Mouse (Mus musculus): ENCODE measurements at regions not wholly inside any gene's neighbourhood (a gene's known extent, or its start where the extent isn't known, plus 50 kb on each side); places are given as distances from the start of the nearest gene placed in this dataset.

DNA sequence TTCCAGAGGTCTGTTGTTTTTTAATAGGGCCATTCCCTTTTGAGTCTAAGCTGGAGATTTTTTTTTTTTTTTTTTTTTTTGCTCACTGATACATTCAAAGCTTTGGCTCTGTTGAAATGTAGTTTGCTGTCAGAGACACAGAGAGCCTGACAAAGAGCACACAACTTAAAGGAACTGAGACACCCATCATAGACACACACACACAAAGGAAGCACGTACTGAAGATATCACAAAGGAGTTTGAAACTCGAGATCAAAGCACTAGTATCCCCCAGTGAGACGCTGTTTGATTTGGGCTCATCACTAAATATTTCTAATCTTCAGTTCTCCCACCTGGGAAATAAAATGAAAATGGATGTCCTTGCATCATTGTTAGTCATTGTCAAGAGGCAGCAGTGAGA, 210.0 kb downstream of the Npr3 start:
- Histone ChIP-seq H3K4me3 (no peak overlapping the region), H3K4me2 (no peak overlapping the region), H3K4me1 (no peaks in the 10 kb centered on the region), H3K27me3 (replicated peaks) (no peaks in the 10 kb centered on the region), H3K9ac (no peak overlapping the region), H3K36me3 (no peaks in the 10 kb centered on the region), H3K27ac (no peak overlapping the region), H3K9me3 (replicated peaks) (no peaks in the 10 kb centered on the region)
- ATAC-seq: no peak
- WGBS (ENCODE audit: insufficient replicate concordance): 48% methylated on average over 3 of the region's 3 CpGs

DNA sequence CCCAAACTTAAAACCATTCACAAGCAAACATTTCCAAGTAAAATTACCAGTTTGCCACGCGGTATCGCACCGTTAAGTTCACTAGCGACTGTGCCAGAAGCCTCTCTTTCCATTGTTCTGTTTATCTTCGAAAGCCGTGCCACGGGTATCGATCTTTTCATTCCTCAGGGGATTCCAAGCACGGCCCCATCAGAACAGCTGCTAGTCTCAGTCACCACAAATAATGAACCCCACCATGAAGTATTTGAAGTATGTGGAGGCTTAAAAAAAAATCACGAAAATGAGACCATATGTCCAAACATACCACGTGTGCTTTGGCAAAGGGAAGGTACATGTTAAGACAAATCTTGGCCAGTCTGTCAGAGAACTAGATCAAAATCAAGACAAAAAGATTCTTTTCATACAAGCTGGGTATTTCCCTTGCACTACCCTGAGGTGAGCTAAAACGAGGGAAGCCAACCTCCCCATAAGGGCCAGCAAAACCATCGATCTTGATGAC, 213.3 kb downstream of the Npr3 start:
- no peak for ATAC-seq

DNA sequence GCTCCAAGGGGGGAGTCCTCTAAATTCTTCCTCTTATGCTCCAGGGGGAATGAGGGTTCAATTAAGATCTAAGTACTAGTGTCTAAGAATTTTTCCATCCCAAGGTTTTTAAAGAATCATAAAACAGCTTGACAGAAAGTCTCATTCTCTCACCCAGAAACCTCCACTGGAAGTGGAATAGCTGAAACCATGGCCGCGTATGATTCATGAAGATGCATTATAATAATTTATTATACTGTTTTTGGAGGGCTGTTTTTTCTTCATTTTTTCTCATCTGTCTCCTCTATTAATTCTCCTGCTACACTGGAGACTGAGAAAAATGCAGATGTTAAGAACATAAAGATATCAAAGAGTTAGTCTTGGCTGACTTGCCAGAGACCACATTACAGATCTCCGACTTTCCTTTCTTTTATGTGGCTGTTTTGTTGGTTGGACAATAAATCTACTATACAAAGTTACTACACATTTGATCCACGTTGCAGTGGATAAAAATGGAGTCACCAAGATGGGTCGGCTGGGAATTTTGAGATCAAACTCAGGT, 242.2 kb downstream of the Npr3 start:
- Histone ChIP-seq H3K4me2 (no peak overlapping the region), H3K27ac (no peak overlapping the region), H3K9ac (no peak overlapping the region), H3K4me3 (no peak overlapping the region), H3K4me1 (no peaks in the 10 kb centered on the region), H3K36me3 (no peaks in the 10 kb centered on the region), H3K27me3 (replicated peaks) (no peaks in the 10 kb centered on the region), H3K9me3 (replicated peaks) (no peaks in the 10 kb centered on the region)
- ATAC-seq: no peak
- WGBS (ENCODE audit: insufficient replicate concordance): 62% methylated on average over 5 of the region's 5 CpGs

More for the DNA sequence above, 213.3 kb downstream of the Npr3 start:
- no peaks in the 10 kb centered on the region for H3K36me3 ChIP-seq
- H3K4me3 ChIP-seq: no peak overlapping the region
- no peak overlapping the region for H3K4me2 ChIP-seq
- no peak overlapping the region for H3K27ac ChIP-seq
- 74% methylated on average over 14 of the region's 14 CpGs for WGBS (ENCODE audit: insufficient replicate concordance)
- no peaks in the 10 kb centered on the region for H3K9me3 ChIP-seq (replicated peaks)
- no peaks in the 10 kb centered on the region for H3K27me3 ChIP-seq (replicated peaks)
- H3K9ac ChIP-seq: no peak overlapping the region
- H3K4me1 ChIP-seq: no peaks in the 10 kb centered on the region

GRCm38 (mm10) chr15:11655168-11655567, 251.9 kb downstream of the Npr3 start:
- ATAC-seq: no peak
- H3K4me3 ChIP-seq: no peak overlapping the region
- H3K27me3 ChIP-seq (replicated peaks): no peaks in the 10 kb centered on the region

GRCm38 (mm10) chr15:11646241-11646640, 246.8 kb upstream of the Tars start:
- H3K9ac ChIP-seq: no peak overlapping the region
- H3K36me3 ChIP-seq: no peaks in the 10 kb centered on the region
- no peak overlapping the region for H3K27ac ChIP-seq
- H3K9me3 ChIP-seq (replicated peaks): no peaks in the 10 kb centered on the region
- no peak for ATAC-seq
- no peak overlapping the region for H3K4me3 ChIP-seq
- H3K4me1 ChIP-seq: no peaks in the 10 kb centered on the region
- WGBS (ENCODE audit: insufficient replicate concordance): 66% methylated on average over 6 of the region's 6 CpGs
- H3K4me2 ChIP-seq: no peak overlapping the region
- no peaks in the 10 kb centered on the region for H3K27me3 ChIP-seq (replicated peaks)

More at GRCm38 (mm10) chr15:11655168-11655567, 251.9 kb downstream of the Npr3 start:
- Histone ChIP-seq H3K36me3 (no peaks in the 10 kb centered on the region), H3K9me3 (replicated peaks) (no peaks in the 10 kb centered on the region), H3K4me2 (no peak overlapping the region), H3K27ac (no peak overlapping the region), H3K9ac (no peak overlapping the region), H3K4me1 (no peaks in the 10 kb centered on the region)
- 64% methylated on average over 3 of the region's 3 CpGs for WGBS (ENCODE audit: insufficient replicate concordance)

- H3K4me3 ChIP-seq: no peak overlapping the region
- H3K4me1 ChIP-seq: no peaks in the 10 kb centered on the region
- H3K27ac ChIP-seq: no peak overlapping the region
- no peak overlapping the region for H3K9ac ChIP-seq
- no peaks in the 10 kb centered on the region for H3K9me3 ChIP-seq (replicated peaks)
- no peak overlapping the region for H3K4me2 ChIP-seq
- 60% methylated on average over 7 of the region's 7 CpGs for WGBS (ENCODE audit: insufficient replicate concordance)
- no peak for ATAC-seq
- no peaks in the 10 kb centered on the region for H3K27me3 ChIP-seq (replicated peaks)
- no peaks in the 10 kb centered on the region for H3K36me3 ChIP-seq
These were observed 245.3 kb upstream of the Tars start for GRCm38 (mm10) chr15:11644779-11645178.

- no peak overlapping the region for H3K27ac ChIP-seq
- no peak overlapping the region for H3K9ac ChIP-seq
- no peak overlapping the region for H3K4me2 ChIP-seq
- no peak for ATAC-seq
- no peaks in the 10 kb centered on the region for H3K36me3 ChIP-seq
- no peaks in the 10 kb centered on the region for H3K4me1 ChIP-seq
- no peak overlapping the region for H3K4me3 ChIP-seq
- no peaks in the 10 kb centered on the region for H3K9me3 ChIP-seq (replicated peaks)
- WGBS (ENCODE audit: insufficient replicate concordance): 56% methylated on average over 2 of the region's 2 CpGs
- H3K27me3 ChIP-seq (replicated peaks): no peaks in the 10 kb centered on the region
These were observed 231.2 kb upstream of the Tars start for GRCm38 (mm10) chr15:11630654-11631053.

DNA sequence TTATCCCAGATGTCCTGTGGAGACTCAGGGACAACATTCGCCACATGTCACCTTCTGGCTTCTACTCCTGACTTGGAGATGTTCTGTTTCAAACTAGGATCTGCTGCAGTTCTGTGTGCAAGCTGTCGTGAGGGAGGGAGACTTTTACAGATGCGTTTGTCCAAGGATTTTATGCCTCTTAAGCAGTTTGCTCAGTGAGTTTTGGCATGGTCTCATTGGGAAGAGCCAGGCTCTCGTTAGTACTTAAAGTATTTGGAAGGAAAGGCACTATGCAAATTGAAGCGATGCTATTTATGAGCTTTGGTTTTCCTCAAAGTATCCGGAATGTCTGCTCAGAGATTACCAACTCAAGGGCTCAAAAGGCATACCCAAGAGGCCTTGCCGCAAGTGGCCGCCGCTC, 227.0 kb upstream of the Tars start:
- Histone ChIP-seq H3K4me3 (no peak overlapping the region), H3K36me3 (no peaks in the 10 kb centered on the region), H3K4me2 (no peak overlapping the region), H3K9me3 (replicated peaks) (no peaks in the 10 kb centered on the region), H3K27ac (no peak overlapping the region), H3K9ac (no peak overlapping the region), H3K27me3 (replicated peaks) (no peaks in the 10 kb centered on the region), H3K4me1 (no peaks in the 10 kb centered on the region)
- WGBS (ENCODE audit: insufficient replicate concordance): 69% methylated on average over 9 of the region's 9 CpGs
- no peak for ATAC-seq

- 39% methylated on average over 3 of the region's 3 CpGs for WGBS (ENCODE audit: insufficient replicate concordance)
- no peak overlapping the region for H3K9ac ChIP-seq
- no peak overlapping the region for H3K4me3 ChIP-seq
- H3K9me3 ChIP-seq (replicated peaks): no peaks in the 10 kb centered on the region
- no peaks in the 10 kb centered on the region for H3K27me3 ChIP-seq (replicated peaks)
- no peak for ATAC-seq
- no peaks in the 10 kb centered on the region for H3K36me3 ChIP-seq
- H3K4me2 ChIP-seq: no peak overlapping the region
- H3K27ac ChIP-seq: no peak overlapping the region
- H3K4me1 ChIP-seq: no peaks in the 10 kb centered on the region
These were observed 213.0 kb upstream of the Tars start for GRCm38 (mm10) chr15:11612416-11612815.

DNA sequence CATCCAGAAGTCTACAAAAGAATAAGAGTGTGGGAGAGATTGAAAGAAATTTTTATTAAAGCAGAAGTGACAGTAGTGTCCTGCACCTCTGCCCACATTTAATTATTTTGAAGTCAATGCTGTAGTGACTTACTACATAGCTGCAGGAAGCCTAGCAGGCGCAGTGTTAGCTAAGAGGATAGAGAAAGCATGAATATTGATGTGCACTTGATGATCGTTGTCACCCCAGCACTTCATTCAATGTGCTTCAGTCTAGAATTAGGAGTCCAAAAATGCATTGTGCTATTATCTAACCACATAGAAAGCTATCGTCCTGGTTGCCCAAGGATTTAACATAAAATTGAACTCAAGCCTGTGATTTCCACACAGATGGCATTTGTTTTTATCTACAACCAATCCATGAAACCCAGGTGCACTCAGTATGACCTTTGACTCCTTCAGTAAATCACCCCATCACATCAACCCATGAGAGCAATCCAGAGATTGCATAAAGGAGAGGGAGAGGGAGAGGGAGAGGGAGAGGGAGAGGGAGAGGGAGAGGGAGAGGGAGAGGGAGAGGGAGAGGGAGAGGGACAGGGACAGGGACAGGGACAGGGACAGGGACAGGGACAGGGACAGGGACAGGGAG, 210.7 kb upstream of the Tars start:
- 60% methylated on average over 3 of the region's 3 CpGs for WGBS (ENCODE audit: insufficient replicate concordance)
- Histone ChIP-seq H3K9me3 (replicated peaks) (no peaks in the 10 kb centered on the region), H3K27ac (no peak overlapping the region), H3K36me3 (no peaks in the 10 kb centered on the region), H3K9ac (no peak overlapping the region), H3K4me3 (no peak overlapping the region), H3K4me2 (no peak overlapping the region), H3K27me3 (replicated peaks) (no peaks in the 10 kb centered on the region), H3K4me1 (no peaks in the 10 kb centered on the region)
- no peak for ATAC-seq

GRCm38 (mm10) chr15:11607489-11607888, 208.0 kb upstream of the Tars start:
- no peak overlapping the region for H3K4me2 ChIP-seq
- H3K36me3 ChIP-seq: no peaks in the 10 kb centered on the region
- no peak overlapping the region for H3K27ac ChIP-seq
- H3K9ac ChIP-seq: no peak overlapping the region
- H3K4me1 ChIP-seq: no peaks in the 10 kb centered on the region
- no peak for ATAC-seq
- no peaks in the 10 kb centered on the region for H3K9me3 ChIP-seq (replicated peaks)
- no peaks in the 10 kb centered on the region for H3K27me3 ChIP-seq (replicated peaks)
- no peak overlapping the region for H3K4me3 ChIP-seq

- H3K36me3 ChIP-seq: no peaks in the 10 kb centered on the region
- no peak overlapping the region for H3K4me3 ChIP-seq
- no peaks in the 10 kb centered on the region for H3K9me3 ChIP-seq (replicated peaks)
- no peak for ATAC-seq
- H3K4me2 ChIP-seq: no peak overlapping the region
- H3K9ac ChIP-seq: no peak overlapping the region
- H3K4me1 ChIP-seq: no peaks in the 10 kb centered on the region
- H3K27ac ChIP-seq: no peak overlapping the region
- WGBS (ENCODE audit: insufficient replicate concordance): 64% methylated on average over 4 of the region's 4 CpGs
- H3K27me3 ChIP-seq (replicated peaks): no peaks in the 10 kb centered on the region
These were observed 206.2 kb upstream of the Tars start for GRCm38 (mm10) chr15:11605677-11606076.

DNA sequence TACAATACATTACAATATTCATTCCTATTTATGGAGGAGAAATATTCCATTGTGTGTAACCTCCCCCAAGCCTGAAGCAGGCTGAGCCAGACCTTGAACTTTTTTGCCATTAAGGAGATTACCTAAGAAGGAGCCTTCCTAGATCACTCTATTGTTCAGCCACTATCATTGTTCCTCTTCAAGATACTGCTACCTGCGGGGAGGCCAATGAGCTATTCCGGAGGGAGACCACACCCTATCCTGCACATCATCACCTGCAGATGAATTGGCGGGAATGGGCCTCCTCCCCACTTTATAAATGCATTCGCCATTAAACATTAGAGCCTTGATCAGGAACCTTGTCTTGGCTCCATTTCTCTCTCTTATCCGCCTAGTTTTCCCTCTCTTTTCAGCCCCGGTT, 197.6 kb upstream of the Tars start:
- Histone ChIP-seq H3K4me1 (no peaks in the 10 kb centered on the region), H3K27me3 (replicated peaks) (no peaks in the 10 kb centered on the region), H3K9me3 (replicated peaks) (no peaks in the 10 kb centered on the region), H3K36me3 (no peaks in the 10 kb centered on the region), H3K9ac (no peak overlapping the region), H3K4me2 (no peak overlapping the region), H3K4me3 (no peak overlapping the region), H3K27ac (no peak overlapping the region)
- no peak for ATAC-seq
- 65% methylated on average over 6 of the region's 6 CpGs for WGBS (ENCODE audit: insufficient replicate concordance)

Measured in liver, embryonic 12.5 days (tissue).